Mouse (Mus musculus) heart, embryonic 15.5 days (tissue): ENCODE data around the gene Rel. TPM values are rescaled to one million over a fixed set of nuclear protein-coding genes. Genes with fewer than 3 reads are reported as not detected.

Source experiments
- ATAC-seq: fragments of 200-750 bp; cut with Nextera tagmentation; replicated peaks from 2 replicates; pipeline ENCODE4 v1.8.0; 2017; ENCODE audit warnings: low read depth, moderate TSS enrichment; ENCODE audit not compliant: insufficient number of reproducible peaks, insufficient read depth, low FRiP score
- H3K27ac ChIP-seq: fragments of 300-500 bp; sonication (generic); 2 replicates; pipeline ENCODE4 v1.5.1; 2015; ENCODE audit warnings: mild to moderate bottlenecking, inconsistent platforms
- H3K27me3 ChIP-seq: fragments of 300-500 bp; sonication (generic); 2 replicates; pipeline ENCODE4 v1.6.1; 2015; ENCODE audit warnings: inconsistent platforms
- H3K36me3 ChIP-seq: fragments of 300-500 bp; sonication (generic); 2 replicates; pipeline ENCODE4 v1.6.1; 2015; ENCODE audit warnings: mild to moderate bottlenecking, inconsistent platforms
- H3K4me1 ChIP-seq: fragments of 300-500 bp; sonication (generic); replicated peaks from 2 replicates; pipeline ENCODE4 v1.6.1; 2015; ENCODE audit warnings: inconsistent platforms
- H3K4me2 ChIP-seq: fragments of 300-500 bp; sonication (generic); 2 replicates; pipeline ENCODE4 v1.6.1; 2015; ENCODE audit warnings: inconsistent platforms, mild to moderate bottlenecking, moderate library complexity
- H3K4me3 ChIP-seq: fragments of 300-500 bp; sonication (generic); 2 replicates; pipeline ENCODE4 v1.5.1; 2015; ENCODE audit warnings: mild to moderate bottlenecking, inconsistent platforms
- H3K9ac ChIP-seq: fragments of 300-500 bp; sonication (generic); 2 replicates; pipeline ENCODE4 v1.6.1; 2015; ENCODE audit warnings: mild to moderate bottlenecking, inconsistent platforms
- H3K9me3 ChIP-seq: fragments of 300-500 bp; sonication (generic); replicated peaks from 2 replicates; pipeline ENCODE4 v1.6.1; 2016; ENCODE audit warnings: inconsistent platforms
- WGBS: fragments of 180-500 bp; shearing (Covaris S2); methylation state at CpG from one replicate; pipeline ENCODE4 v1.1.7; 2015; ENCODE audit warnings: mixed read lengths; 5-methylcytosine and 5-hydroxymethylcytosine counted together
- polyA plus RNA-seq: library from polyadenylated mRNA; unstranded; fragments of >200 nt; fragmentation: Nextera tagmentation; extraction: Ambion mirVana; gene quantifications from 2 replicates; pipeline ENCODE4 v1.2.1, GENCODE M21; 2015

Gene Rel
- polyA plus RNA-seq, 1 experiment from 2014 or later = 1.3 TPM

DNA sequence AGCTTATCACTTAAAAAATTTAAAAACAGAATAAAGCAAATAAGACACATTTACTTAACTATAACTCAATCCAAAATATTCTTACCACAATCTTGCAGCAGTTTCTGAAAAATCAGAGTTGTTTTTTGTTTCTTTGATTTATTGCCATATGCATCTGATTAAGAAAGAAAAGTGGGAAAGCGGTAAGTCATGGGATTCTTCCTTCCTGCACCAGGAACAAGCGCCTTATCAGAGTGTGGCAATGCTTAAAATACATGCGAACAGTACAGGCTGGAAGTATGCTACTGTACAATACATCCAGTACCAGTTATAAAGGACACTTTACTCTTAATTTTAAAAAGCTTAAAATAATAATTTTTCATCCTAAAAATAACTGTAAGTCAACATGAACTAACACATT lies 26.4 kb downstream of the Rel start:
- no peak for ATAC-seq
- no peak overlapping the region for H3K27ac ChIP-seq

DNA sequence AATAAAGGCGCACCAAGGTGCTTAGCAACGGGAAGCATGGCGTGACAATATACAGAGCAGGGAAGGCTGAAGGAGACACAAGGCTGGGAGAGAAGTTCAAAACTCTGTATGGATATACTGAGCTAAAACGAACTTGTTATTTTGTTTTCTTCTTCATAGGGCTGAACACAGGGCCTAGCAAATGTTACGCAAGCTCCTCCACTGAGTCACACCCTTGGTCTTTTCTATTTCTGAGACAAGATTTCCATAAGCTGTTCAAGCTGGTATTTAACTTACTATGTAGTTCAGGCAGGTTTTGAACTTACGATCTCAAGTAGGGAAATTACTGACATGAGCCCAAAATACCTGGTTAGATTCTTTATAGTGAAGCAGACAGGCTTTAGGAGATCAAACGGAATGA lies 29.4 kb downstream of the Rel start:
- WGBS = 90% methylated on average over 7 of the region's 7 CpGs
- Histone ChIP-seq H3K4me3 (no peak overlapping the region), H3K4me1 (no peaks in the 10 kb centered on the region), H3K27me3 (no peaks in the 10 kb centered on the region), H3K4me2 (no peak overlapping the region), H3K27ac (no peak overlapping the region), H3K9ac (no peak overlapping the region), H3K36me3 (peaks cover 11% of the 10 kb centered on the region; the same call in 1 of the 2 replicates), H3K9me3 (no peaks in the 10 kb centered on the region)
- no peak for ATAC-seq

More for the DNA sequence above, 26.4 kb downstream of the Rel start:
- H3K4me1 ChIP-seq = no peaks in the 10 kb centered on the region
- H3K9ac ChIP-seq = no peak overlapping the region
- H3K36me3 ChIP-seq = peaks cover 11% of the 10 kb centered on the region; the same call in 1 of the 2 replicates
- no peak overlapping the region for H3K4me3 ChIP-seq
- 68% methylated on average over 3 of the region's 3 CpGs for WGBS
- no peaks in the 10 kb centered on the region for H3K9me3 ChIP-seq
- H3K4me2 ChIP-seq = no peak overlapping the region
- no peaks in the 10 kb centered on the region for H3K27me3 ChIP-seq

DNA sequence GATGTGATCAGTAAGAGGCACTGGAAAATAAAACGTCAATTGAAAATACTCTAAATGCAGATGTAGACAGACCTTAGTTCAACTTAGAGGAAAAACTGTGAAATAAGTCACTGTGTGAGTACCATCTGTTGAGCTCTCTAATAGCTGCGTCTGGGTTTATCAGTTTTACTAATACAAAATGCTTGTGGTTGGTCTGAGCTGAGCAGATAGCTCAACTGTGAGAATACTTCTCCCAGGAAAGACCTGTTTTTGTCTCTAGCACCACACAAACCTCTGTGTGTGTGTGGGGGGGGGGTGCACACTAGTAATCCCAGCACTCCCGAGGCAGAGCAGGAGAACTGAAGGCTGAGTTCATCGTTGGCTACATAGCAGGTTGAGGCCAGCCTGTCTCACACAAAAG lies 29.9 kb downstream of the Rel start:
- H3K4me2 ChIP-seq = no peak overlapping the region
- no peak overlapping the region for H3K27ac ChIP-seq
- 71% methylated on average over 4 of the region's 4 CpGs for WGBS
- H3K4me1 ChIP-seq = no peaks in the 10 kb centered on the region
- peaks cover 11% of the 10 kb centered on the region; the same call in 1 of the 2 replicates for H3K36me3 ChIP-seq
- no peak for ATAC-seq
- H3K4me3 ChIP-seq = no peak overlapping the region
- no peak overlapping the region for H3K9ac ChIP-seq
- no peaks in the 10 kb centered on the region for H3K27me3 ChIP-seq
- no peaks in the 10 kb centered on the region for H3K9me3 ChIP-seq

DNA sequence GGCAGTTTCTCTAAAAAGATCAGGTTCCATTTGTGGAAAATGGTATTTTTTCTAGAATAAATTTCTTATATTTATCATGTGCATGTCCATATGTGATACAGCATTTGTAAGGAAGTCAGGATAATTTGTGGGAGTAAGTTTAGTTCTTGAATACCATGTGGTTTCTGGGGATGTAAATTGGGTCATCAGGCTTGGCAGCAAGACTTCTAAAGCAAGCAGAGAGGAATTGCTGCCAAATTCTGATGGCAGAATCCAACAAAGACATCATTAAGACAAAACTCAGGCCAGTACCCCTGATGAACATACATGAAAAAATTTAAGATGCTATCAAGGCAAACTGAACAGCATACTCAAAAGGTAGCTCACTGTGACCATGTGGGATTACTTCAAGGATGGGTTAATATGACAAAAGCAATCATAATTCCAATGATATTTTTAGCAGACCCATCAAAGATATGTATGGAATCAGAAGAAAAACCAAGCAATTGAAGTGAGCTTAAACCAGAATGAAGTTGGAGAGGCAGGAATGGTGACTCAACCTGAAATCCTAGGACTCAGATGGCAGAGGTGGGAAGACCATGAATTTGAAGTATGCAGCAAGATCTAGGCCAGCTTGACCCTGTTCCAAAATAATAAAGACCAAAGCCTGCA lies 34.8 kb downstream of the Rel start:
- ATAC-seq = no peak
- Histone ChIP-seq H3K36me3 (peaks cover 14% of the 10 kb centered on the region), H3K9me3 (no peaks in the 10 kb centered on the region), H3K9ac (no peak overlapping the region), H3K4me3 (no peak overlapping the region), H3K27ac (no peak overlapping the region), H3K4me1 (no peaks in the 10 kb centered on the region), H3K4me2 (no peak overlapping the region), H3K27me3 (no peaks in the 10 kb centered on the region)

DNA sequence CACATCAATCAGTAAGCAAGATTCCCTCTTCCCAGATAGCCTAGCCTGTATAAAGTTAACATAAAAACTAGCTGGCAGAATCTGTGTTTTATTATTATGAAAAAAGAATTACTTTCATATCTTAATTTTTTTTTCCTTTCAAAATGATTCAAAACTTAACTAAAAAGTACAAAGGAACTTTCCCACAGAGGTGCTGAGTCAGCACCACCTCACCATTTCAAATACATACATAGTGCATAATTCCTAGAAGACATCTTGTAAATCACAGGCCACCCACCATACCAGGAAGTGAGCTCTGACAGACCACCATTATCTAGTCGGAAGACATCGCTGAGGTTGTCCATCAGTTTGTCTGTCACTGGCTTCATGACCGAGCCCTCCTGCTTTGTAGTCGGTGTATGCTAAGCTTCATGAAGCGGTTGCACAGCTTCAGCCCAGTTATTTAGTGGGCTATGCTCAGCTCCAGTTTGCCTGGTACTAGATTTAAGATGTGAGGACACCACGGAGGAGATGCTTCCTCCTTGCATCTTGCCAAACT lies 36.0 kb downstream of the Rel start:
- H3K4me3 ChIP-seq = no peak overlapping the region
- ATAC-seq = no peak
- no peaks in the 10 kb centered on the region for H3K27me3 ChIP-seq
- H3K4me2 ChIP-seq = no peak overlapping the region
- no peaks in the 10 kb centered on the region for H3K9me3 ChIP-seq
- H3K36me3 ChIP-seq = peaks cover 17% of the 10 kb centered on the region
- no peaks in the 10 kb centered on the region for H3K4me1 ChIP-seq
- WGBS = 91% methylated on average over 6 of the region's 6 CpGs
- no peak overlapping the region for H3K9ac ChIP-seq
- H3K27ac ChIP-seq = no peak overlapping the region

DNA sequence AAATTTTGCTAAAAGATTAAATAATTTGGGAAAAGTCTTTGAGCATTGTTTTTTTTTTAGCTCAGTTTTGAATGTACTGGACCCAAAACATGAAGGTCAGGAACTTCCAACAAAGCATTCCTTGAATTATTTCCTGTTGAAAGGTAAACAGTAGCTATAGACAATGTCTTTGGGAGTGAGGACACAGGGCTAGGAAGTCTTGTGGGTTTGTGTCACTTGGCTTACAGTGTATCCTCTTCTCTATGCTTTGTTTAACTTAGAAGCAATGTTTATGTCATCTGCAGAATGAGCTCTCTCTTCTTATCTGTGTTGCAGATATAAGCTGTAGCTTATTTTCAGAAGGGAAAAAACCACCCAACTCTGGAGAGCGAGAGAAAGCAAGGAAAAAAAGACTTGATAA lies 37.9 kb downstream of the Rel start:
- no peak overlapping the region for H3K9ac ChIP-seq
- 59% methylated on average over 1 of the region's 1 CpGs for WGBS
- H3K36me3 ChIP-seq = peaks cover 17% of the 10 kb centered on the region
- no peak overlapping the region for H3K4me3 ChIP-seq
- H3K9me3 ChIP-seq = no peaks in the 10 kb centered on the region
- no peaks in the 10 kb centered on the region for H3K4me1 ChIP-seq
- ATAC-seq = no peak
- no peak overlapping the region for H3K4me2 ChIP-seq
- no peaks in the 10 kb centered on the region for H3K27me3 ChIP-seq
- H3K27ac ChIP-seq = no peak overlapping the region

DNA sequence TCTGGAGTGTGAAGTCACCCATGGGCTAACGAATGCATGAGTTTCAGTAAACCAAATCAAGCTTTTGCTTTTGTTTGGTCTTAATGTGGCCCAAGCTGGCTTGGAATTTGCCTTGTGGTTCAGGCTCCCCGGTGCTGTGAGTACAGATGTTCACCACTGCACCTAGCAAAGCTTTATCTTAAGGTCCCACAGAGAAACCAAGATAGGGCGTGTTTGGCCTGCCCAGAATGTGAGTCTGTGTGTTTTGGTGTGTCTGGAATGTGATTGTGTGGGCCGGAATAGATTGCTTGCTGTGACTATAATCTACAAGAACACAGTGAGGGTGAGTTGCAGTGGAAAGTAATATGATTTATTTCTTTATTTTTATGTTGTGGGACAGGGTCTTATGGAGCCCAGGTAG lies 40.6 kb downstream of the Rel start:
- H3K4me2 ChIP-seq = no peak overlapping the region
- H3K27me3 ChIP-seq = no peaks in the 10 kb centered on the region
- ATAC-seq = no peak
- peaks cover 35% of the 10 kb centered on the region for H3K36me3 ChIP-seq
- H3K9ac ChIP-seq = no peak overlapping the region
- H3K9me3 ChIP-seq = no peaks in the 10 kb centered on the region
- 74% methylated on average over 4 of the region's 4 CpGs for WGBS
- no peak overlapping the region for H3K27ac ChIP-seq
- no peaks in the 10 kb centered on the region for H3K4me1 ChIP-seq
- H3K4me3 ChIP-seq = no peak overlapping the region

DNA sequence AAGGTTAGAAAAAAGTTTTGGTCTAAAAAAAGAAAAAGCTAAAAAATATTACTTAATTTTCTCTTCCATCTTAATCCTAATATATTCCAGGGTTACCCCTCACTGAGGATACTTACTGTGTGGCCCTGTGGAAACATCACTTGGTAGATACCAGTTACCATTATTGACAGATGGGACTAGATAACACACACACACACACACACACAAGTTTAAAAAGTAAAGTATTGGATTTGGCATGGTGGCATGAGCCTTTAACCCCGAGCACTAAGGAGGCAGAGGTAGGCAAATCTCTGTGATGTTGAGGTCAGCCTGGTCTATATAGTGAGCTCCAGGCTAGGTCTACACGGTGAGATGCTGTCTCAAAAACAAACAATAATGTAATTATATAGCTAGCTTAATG lies 42.6 kb downstream of the Rel start:
- 92% methylated on average over 2 of the region's 2 CpGs for WGBS
- H3K9me3 ChIP-seq = no peaks in the 10 kb centered on the region
- no peak overlapping the region for H3K27ac ChIP-seq
- H3K4me1 ChIP-seq = no peaks in the 10 kb centered on the region
- no peak overlapping the region for H3K9ac ChIP-seq
- no peak overlapping the region for H3K4me2 ChIP-seq
- H3K4me3 ChIP-seq = no peak overlapping the region
- ATAC-seq = no peak
- H3K36me3 ChIP-seq = peaks cover 36% of the 10 kb centered on the region
- H3K27me3 ChIP-seq = no peaks in the 10 kb centered on the region

DNA sequence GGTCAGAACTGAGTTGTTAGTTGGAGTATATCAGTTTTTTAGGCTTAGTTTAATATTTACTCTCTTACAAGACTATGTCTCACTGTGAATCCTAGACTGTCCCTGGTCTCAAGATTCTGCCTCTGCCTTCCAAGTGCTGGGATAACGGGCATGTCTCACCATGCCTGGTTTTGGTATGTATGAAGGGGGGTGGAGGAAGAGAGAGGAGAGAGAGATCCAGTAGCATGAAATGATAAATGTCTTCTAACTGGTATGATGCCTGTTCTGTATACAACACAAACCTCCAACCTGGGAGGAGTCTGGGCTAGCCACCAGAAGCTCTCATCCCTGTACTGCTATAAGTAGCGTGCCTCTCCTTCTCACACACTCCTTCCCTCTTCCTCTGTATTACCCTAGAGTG lies 44.3 kb downstream of the Rel start:
- H3K36me3 ChIP-seq = peaks cover 37% of the 10 kb centered on the region
- no peak overlapping the region for H3K4me3 ChIP-seq
- H3K27me3 ChIP-seq = no peaks in the 10 kb centered on the region
- WGBS = 84% methylated on average over 2 of the region's 2 CpGs
- no peak overlapping the region for H3K9ac ChIP-seq
- no peak overlapping the region for H3K27ac ChIP-seq
- H3K4me2 ChIP-seq = no peak overlapping the region
- H3K9me3 ChIP-seq = no peaks in the 10 kb centered on the region
- no peaks in the 10 kb centered on the region for H3K4me1 ChIP-seq
- no peak for ATAC-seq

DNA sequence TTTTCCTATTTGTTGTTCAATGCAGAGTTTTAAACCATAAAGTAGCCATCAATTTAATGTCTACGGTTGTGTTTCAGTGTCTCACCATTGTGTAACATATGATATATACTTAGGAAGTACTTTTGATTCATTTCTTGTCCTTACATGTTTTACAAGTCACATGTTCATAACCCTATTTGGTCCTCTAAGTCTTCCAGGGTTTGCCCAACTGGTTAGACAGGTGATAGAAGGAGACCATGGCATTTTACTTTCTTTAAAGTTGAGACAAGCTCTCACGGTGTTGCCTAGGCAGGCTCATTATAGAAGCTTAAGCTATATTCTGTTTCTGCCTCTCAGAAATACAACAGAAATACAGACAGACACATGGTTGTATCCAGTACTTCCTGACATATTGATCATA lies 44.9 kb downstream of the Rel start:
- Histone ChIP-seq H3K27ac (no peak overlapping the region), H3K4me3 (no peak overlapping the region), H3K4me1 (no peaks in the 10 kb centered on the region), H3K27me3 (no peaks in the 10 kb centered on the region), H3K9me3 (no peaks in the 10 kb centered on the region), H3K36me3 (peaks cover 39% of the 10 kb centered on the region), H3K9ac (no peak overlapping the region), H3K4me2 (no peak overlapping the region)
- WGBS = 88% methylated on average over 2 of the region's 2 CpGs
- no peak for ATAC-seq

DNA sequence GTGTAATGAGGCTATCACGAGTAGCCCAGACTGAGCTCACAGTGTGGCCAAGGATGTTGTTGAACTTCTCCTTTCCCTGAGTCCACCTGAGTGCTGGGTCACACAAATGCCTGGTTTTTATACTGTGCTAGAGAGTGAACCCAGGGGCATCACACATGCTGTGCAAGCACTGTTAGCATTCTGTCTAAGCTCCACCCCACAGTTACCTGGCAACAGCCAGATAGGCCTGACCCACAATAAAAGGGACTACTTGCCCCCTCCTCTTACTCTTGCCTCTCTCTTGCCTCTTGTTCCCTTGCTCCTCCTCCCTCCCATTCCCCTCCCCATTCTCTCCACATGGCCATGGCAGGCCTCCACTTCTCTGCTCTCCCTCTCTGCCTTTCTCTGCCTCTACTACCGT lies 48.4 kb downstream of the Rel start:
- Histone ChIP-seq H3K27ac (no peak overlapping the region), H3K9ac (no peak overlapping the region), H3K4me3 (no peak overlapping the region), H3K9me3 (no peaks in the 10 kb centered on the region), H3K4me1 (no peaks in the 10 kb centered on the region), H3K36me3 (peaks cover 56% of the 10 kb centered on the region), H3K27me3 (no peaks in the 10 kb centered on the region), H3K4me2 (no peak overlapping the region)
- 62% methylated on average over 2 of the region's 2 CpGs for WGBS
- ATAC-seq = no peak

DNA sequence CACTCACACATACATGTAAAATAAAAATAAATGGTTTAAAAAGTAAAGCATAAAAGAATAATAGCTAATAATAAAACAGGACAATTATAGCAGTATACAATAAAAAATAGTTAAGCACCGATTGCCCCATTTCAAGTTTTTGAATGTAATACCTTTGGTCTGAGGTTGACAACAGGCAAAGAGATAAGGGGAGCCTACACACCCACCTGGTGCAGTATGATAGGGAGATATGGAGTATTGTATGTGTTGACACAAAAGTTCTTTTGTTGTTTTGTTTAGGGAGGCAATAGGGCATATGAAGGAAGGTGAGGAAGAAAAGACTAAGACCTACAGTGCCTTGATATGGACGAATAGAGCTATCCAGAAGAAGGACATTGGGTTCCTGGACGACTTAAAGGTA lies 50.9 kb downstream of the Rel start:
- Histone ChIP-seq H3K9ac (no peak overlapping the region), H3K27me3 (no peaks in the 10 kb centered on the region), H3K9me3 (no peaks in the 10 kb centered on the region), H3K36me3 (peaks cover 43% of the 10 kb centered on the region), H3K4me3 (no peak overlapping the region), H3K27ac (no peak overlapping the region), H3K4me1 (no peaks in the 10 kb centered on the region), H3K4me2 (no peak overlapping the region)
- 79% methylated on average over 3 of the region's 3 CpGs for WGBS
- no peak for ATAC-seq
